17 mouse cellular contexts compared by ENCODE assay signal in the genomic region with DNA sequence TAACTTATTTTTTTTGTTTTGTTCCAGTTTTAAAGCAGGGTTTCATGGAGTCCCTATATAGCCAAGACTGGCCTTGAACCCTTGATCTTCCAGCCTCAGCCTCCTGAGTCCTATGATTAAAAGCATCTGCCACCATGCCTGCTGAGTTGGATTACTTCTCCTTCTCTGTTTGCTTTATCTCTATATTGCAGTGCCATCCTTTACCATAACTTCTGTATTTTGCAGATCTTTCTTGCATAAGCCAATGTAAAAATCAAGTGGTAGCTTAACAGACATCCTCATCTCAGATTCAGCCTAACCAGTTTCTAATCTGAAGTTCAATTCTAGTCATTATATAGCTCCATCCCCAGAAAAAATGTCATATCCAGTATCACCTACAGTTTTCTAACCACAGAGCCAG. TPM values are rescaled to one million over a fixed set of nuclear protein-coding genes. Genes with fewer than 3 reads are reported as not detected.
A peak's percentile ranks its signal among the peaks of the same experiment; 100 is the strongest.
DNase-seq lines count a peak whose midpoint lies in the region; ATAC-seq lines count a peak whose summit lies in the region.
"Had no signal": no experiment of that assay in that cellular context is flagged by ENCODE, and none has a peak within 500 bp of the region (broad histone marks: within the 10 kb centered on the region; RNA-seq: fewer than 3 reads in every experiment).

No protein-coding gene starts in this region.

- ATAC-seq in megakaryocyte progenitor cell, adult 5-6 weeks (replicated peaks; ENCODE audit: poor library complexity) = peak; percentile 42
- ATAC-seq: forebrain, embryonic 13.5 days; forebrain, embryonic 15.5 days; forebrain, postnatal 0 days had no signal

- intact Hi-C loops in left cerebral cortex, postnatal 36 days (cut with DNase I) = no loop called here

- DNase-seq in 416B (ENCODE audit: low read depth) (peak; percentile 42), MEL-GATA-1-ER (ENCODE audit: extremely low read depth, low read depth) (peak; percentile 62)
- no peak for DNase-seq in left cerebral cortex, postnatal 36 days (ENCODE audit: low spot score in 2 of 2)
- DNase-seq in adrenal gland, adult 8-10 months = no peak
- DNase-seq: adrenal gland, adult 2 months; adrenal gland, postnatal 14 days; adrenal gland, postnatal 36 days; cerebellum, adult 11-12 months; cerebellum, adult 2 months; cerebellum, adult 9-10 months; cerebellum, postnatal 10 days; cerebellum, postnatal 25 days; embryo, embryonic 11 days; forebrain, postnatal 0 days had no signal

RNA-seq across cellular contexts. Expression of a gene that starts 27.0 kb away (rescaled TPM):
- total RNA-seq in megakaryocyte progenitor cell, adult 5-6 weeks (2015) = 192 and 198 TPM in 2 replicates
- total RNA-seq in megakaryocyte progenitor cell, adult 5-6 weeks (2017) = 164 and 194 TPM in 2 replicates
- total RNA-seq in left cerebral cortex, postnatal 36 days (2021) = 10 to 100 TPM; 18.4 to 24.5 TPM
- total RNA-seq in adrenal gland, adult 8-10 months (2022) = 10 to 100 TPM; 25.9 to 34.6 (median 29.9) TPM

Comparison
In these comparisons a context has a peak if more than half of its experiments do, and no peak if none do; other contexts are left out.
1. DNase-seq: peak in 416B (single experiment) and MEL-GATA-1-ER (single experiment); none in left cerebral cortex, postnatal 36 days (0 of 2) and adrenal gland, adult 8-10 months (single experiment).
2. RNA of a gene that starts 27.0 kb away (total RNA-seq): 164 to 198 TPM in megakaryocyte progenitor cell, adult 5-6 weeks; 25.9 to 34.6 TPM in adrenal gland, adult 8-10 months and 18.4 to 24.5 TPM in left cerebral cortex, postnatal 36 days; every median in the first group is over 4 times any median in the second.